Mouse (Mus musculus): Measurements from ENCODE around the gene Hdgf.

DNA sequence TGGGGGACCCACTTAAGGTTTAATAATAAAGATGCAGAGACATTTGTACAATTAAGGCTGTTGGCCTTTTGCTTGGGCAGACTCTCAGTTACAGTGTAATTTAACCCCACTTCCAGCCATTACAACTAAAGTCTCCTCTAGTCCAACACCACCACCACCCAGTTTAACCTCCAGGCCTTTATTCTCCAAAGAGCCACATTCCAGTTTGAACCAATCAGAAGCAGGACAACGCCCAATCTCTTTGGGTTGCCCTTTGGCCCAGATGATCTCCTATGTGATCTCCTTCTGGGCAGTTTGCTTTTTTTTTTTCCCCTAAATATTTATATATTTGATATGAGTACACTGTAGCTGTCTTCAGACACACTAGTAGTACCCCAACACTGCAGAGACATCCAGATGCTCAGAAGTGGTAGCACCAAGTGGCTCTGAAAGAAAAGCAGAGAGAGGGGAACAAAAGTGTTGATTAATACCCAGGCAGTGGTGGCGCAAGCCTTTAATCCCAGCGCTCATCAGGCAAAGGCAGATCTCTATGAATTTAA lies 12.7 kb upstream of the Hdgf start:
- TF ChIP-seq CTCF (IDR thresholded peaks at IDR 0.05; ENCODE audit: low read depth) (no peak), EP300 (optimal IDR thresholded peaks at IDR 0.05) (no peak)

All from stomach, postnatal 0 days (tissue).